Mouse (Mus musculus): Measurements from ENCODE around the gene Nrxn3.

Gene Nrxn3

GRCm38 (mm10) chr12:90283022-90283421, 1560.3 kb downstream of the Nrxn3 start:
- DNase-seq (ENCODE audit: low spot score in 2 of 2), result no peak

- peak; percentile 22 to 28 for DNase-seq (ENCODE audit: low spot score in 2 of 2)
These were observed 1580.0 kb downstream of the Nrxn3 start for GRCm38 (mm10) chr12:90302671-90303070.

GRCm38 (mm10) chr12:90331806-90332205, 1609.1 kb downstream of the Nrxn3 start:
- no peak for DNase-seq (ENCODE audit: low spot score in 2 of 2)

GRCm38 (mm10) chr12:90332459-90332858, 1609.8 kb downstream of the Nrxn3 start:
- no peak for DNase-seq (ENCODE audit: low spot score in 2 of 2)

GRCm38 (mm10) chr12:90337496-90338228, 1615.0 kb downstream of the Nrxn3 start:
- DNase-seq (ENCODE audit: low spot score in 2 of 2), result no peak

GRCm38 (mm10) chr12:90338229-90338557, 1615.5 kb downstream of the Nrxn3 start:
- no peak for DNase-seq (ENCODE audit: low spot score in 2 of 2)
